Mouse (Mus musculus) CH12.LX (cell line): ENCODE measurements around the gene Fdps. TPM values are rescaled to one million over a fixed set of nuclear protein-coding genes. Genes with fewer than 3 reads are reported as not detected.

ENCODE experiments used
- DNase-seq: peaks from one replicate; pipeline ENCODE4 v3.0.0-alpha.2; 2013; ENCODE audit errors: extremely low read depth
- H3K27ac ChIP-seq: 2 replicates; pipeline ENCODE4 v1.5.1; 2012; ENCODE audit warnings: low read depth, mild to moderate bottlenecking, control low read depth, moderate library complexity; ENCODE audit not compliant: insufficient read depth
- H3K27me3 ChIP-seq: replicated peaks from 2 replicates; pipeline ENCODE3; 2012; ENCODE audit warnings: inconsistent platforms
- H3K36me3 ChIP-seq, 2 experiments: replicated peaks in 1 of 2; 2 replicates each; pipeline versions ENCODE3 to v1.6.1; 2012; ENCODE audit warnings: inconsistent platforms in 1 of 2, low read length in 1 of 2, mild to moderate bottlenecking in 1 of 2, mixed read lengths in 1 of 2, moderate library complexity in 1 of 2; ENCODE audit not compliant: control insufficient read depth in 1 of 2, insufficient read depth in 1 of 2
- H3K4me1 ChIP-seq, 2 experiments: 2 replicates each; pipeline ENCODE4 v1.6.1; 2012; ENCODE audit warnings: inconsistent platforms in 1 of 2, moderate library complexity in 1 of 2; ENCODE audit not compliant: insufficient read depth in 2 of 2, control insufficient read depth in 1 of 2
- H3K4me2 ChIP-seq: 2 replicates; pipeline ENCODE4 v1.6.1; 2012; ENCODE audit warnings: low read depth, mild to moderate bottlenecking, control low read depth; ENCODE audit not compliant: poor library complexity, insufficient read depth, severe bottlenecking
- H3K4me3 ChIP-seq, 3 experiments: fragments of 150-350 bp in 1 of 3; sonication (generic) in 1 of 3; replicated peaks in 1 of 3; 2 replicates each; pipeline versions ENCODE3 to v1.5.1; 2011 to 2012; ENCODE audit warnings: low read depth in 2 of 3, low read length in 2 of 3, mild to moderate bottlenecking in 2 of 3, moderate library complexity in 2 of 3, control low read depth in 1 of 3, improper control_type of control experiment in 1 of 3, inconsistent platforms in 1 of 3, mixed read lengths in 1 of 3; ENCODE audit not compliant: poor library complexity in 1 of 3
- H3K79me2 ChIP-seq: replicated peaks from 2 replicates; pipeline ENCODE4 v1.6.1; 2012; ENCODE audit warnings: mild to moderate bottlenecking, moderate library complexity; ENCODE audit not compliant: control insufficient read depth, poor library complexity, insufficient read depth, severe bottlenecking; ENCODE audit errors: extremely low read depth
- H3K9ac ChIP-seq: 2 replicates; pipeline ENCODE4 v1.6.1; 2012; ENCODE audit warnings: low read depth, mild to moderate bottlenecking, control low read depth, moderate library complexity; ENCODE audit not compliant: insufficient read depth
- H3K9me3 ChIP-seq: replicated peaks from 2 replicates; pipeline ENCODE3; 2012; ENCODE audit warnings: low read length, inconsistent platforms, mixed read lengths
- CHD1 ChIP-seq: IDR thresholded peaks from 2 replicates; pipeline ENCODE4 v1.6.1; 2012; ENCODE audit warnings: low read depth, low read length, improper control_type of control experiment, inconsistent platforms
- E2F4 ChIP-seq: IDR thresholded peaks from 2 replicates; pipeline ENCODE4 v1.6.1; 2011; ENCODE audit warnings: low read depth, low read length, improper control_type of control experiment; ENCODE audit not compliant: insufficient replicate concordance
- HCFC1 ChIP-seq: IDR thresholded peaks from 2 replicates; pipeline ENCODE4 v1.6.1; 2012; ENCODE audit warnings: low read depth, mild to moderate bottlenecking, inconsistent platforms, low read length, improper control_type of control experiment
- MAFK ChIP-seq: IDR thresholded peaks from 2 replicates; pipeline ENCODE4 v1.6.1; 2011; ENCODE audit warnings: low read length, improper control_type of control experiment; ENCODE audit not compliant: insufficient replicate concordance
- MAX ChIP-seq: IDR thresholded peaks from 2 replicates; pipeline ENCODE4 v1.6.1; 2011; ENCODE audit warnings: low read length, improper control_type of control experiment
- MXI1 ChIP-seq: IDR thresholded peaks from 2 replicates; pipeline ENCODE4 v1.6.1; 2011; ENCODE audit warnings: mild to moderate bottlenecking, low read depth, low read length, improper control_type of control experiment
- NRF1 ChIP-seq: IDR thresholded peaks from 2 replicates; pipeline ENCODE4 v1.6.1; 2014; ENCODE audit warnings: low read depth, mild to moderate bottlenecking, inconsistent platforms, low read length, improper control_type of control experiment, moderate library complexity
- PAX5 ChIP-seq: IDR thresholded peaks from 2 replicates; pipeline ENCODE4 v1.6.1; 2012; ENCODE audit warnings: low read length, inconsistent platforms, mixed read lengths
- RAD21 ChIP-seq: IDR thresholded peaks from 2 replicates; pipeline ENCODE4 v1.6.1; 2011; ENCODE audit warnings: low read depth, mild to moderate bottlenecking, low read length, improper control_type of control experiment, moderate library complexity
- TBP ChIP-seq: conservative IDR thresholded peaks from 2 replicates; pipeline ENCODE4 v1.6.1; 2011; ENCODE audit warnings: low read depth, low read length, improper control_type of control experiment
- UBTF ChIP-seq: IDR thresholded peaks from 2 replicates; pipeline ENCODE4 v1.6.1; 2012; ENCODE audit warnings: low read depth, mild to moderate bottlenecking, inconsistent platforms, low read length, improper control_type of control experiment, moderate library complexity
- USF1 ChIP-seq: IDR thresholded peaks from 2 replicates; pipeline ENCODE4 v1.6.1; 2014; ENCODE audit warnings: low read depth, mild to moderate bottlenecking, inconsistent platforms, low read length, improper control_type of control experiment
- dilution Hi-C: fragments of 300-500 bp; cut with MboI; formaldehyde crosslinking; loops from 2 replicates; pipeline ENCODE4 v1.14.3; 2020; ENCODE audit warnings: low sequenced_read_pairs; ENCODE audit not compliant: extremely low pct_unique_long_range_greater_than_20kb, extremely low pct_ligation_motif_present
- in situ Hi-C: fragments of 300-500 bp; cut with MboI; formaldehyde crosslinking; loops from 3 replicates; pipeline ENCODE4 v1.14.3; 2019; ENCODE audit warnings: low sequenced_read_pairs, low pct_ligation_motif_present, low pct_unique_long_range_greater_than_20kb, mixed read lengths
- polyA plus RNA-seq: library from polyadenylated mRNA; unstranded; fragments of >175 nt; gene quantifications from 2 replicates; pipeline ENCODE4 v1.2.1, GENCODE M21; 2012; ENCODE audit warnings: low read depth; ENCODE audit not compliant: insufficient read length
- total RNA-seq, 2 experiments: library from RNA; depleted of rRNA; stranded (reverse); fragments of 300-350 nt in 1 of 2; fragments of >200 nt in 1 of 2; gene quantifications; 2 replicates each; pipeline ENCODE4 v1.2.3; 2012 to 2014

Gene Fdps
- total and polyA plus RNA-seq, 3 experiments = 177 to 572 (median 243) TPM

DNA sequence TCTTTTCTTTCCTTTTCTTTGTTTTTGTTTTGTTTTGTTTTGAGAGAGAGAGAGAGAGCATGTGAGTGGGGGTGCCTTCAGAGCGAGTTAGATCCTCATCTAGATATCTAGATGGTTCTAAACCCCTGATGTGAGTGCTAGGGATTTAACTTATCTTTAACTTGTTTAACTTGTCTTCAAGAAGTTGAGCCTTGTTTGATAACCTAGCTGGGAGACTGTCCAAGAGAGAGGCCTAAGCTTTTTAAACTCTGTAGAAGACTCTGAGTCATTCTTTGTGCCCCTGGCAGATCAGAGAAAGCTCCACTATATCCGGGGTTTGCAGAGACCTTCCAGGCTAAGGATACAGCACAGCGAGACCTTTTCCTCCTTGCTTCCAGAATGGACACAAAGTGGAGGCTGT is 5.8 kb upstream of the Fdps start:
- H3K36me3 ChIP-seq = no peaks in the 10 kb centered on the region
- H3K27ac ChIP-seq = no peak overlapping the region
- H3K9ac ChIP-seq = no peak overlapping the region
- TF ChIP-seq UBTF (no peak), E2F4 (no peak), PAX5 (no peak), NRF1 (no peak)
- dilution Hi-C loops (no loop called here), in situ Hi-C loops (no loop called here)
- DNase-seq = no peak
- no peaks in the 10 kb centered on the region for H3K79me2 ChIP-seq
- H3K4me2 ChIP-seq = no peak overlapping the region
- H3K4me1 ChIP-seq = peaks cover 5 to 42% of the 10 kb centered on the region in 2 experiments; a peak in 3 of 4 replicates
- no peak overlapping the region for H3K4me3 ChIP-seq
- H3K9me3 ChIP-seq = peaks cover 4% of the 10 kb centered on the region
- H3K27me3 ChIP-seq = no peaks in the 10 kb centered on the region

DNA sequence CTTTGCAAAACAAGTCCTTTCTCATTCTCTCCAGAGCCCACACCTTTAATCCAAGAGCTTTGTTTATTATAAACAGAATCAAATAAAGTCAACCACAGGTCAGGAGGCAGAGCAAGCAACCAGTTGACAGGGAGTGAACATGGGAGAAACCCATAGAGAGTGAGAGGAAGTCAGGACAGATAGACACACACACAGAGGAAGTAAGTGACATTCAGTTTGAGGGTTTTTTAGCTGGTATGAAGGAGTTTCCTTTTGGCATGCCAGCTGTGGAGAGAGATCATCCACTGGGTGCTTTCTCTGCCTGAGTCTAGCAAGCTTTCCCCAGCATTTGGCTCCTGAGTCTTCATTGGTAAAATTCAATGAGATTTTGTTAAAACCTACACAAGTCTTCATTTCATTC is 5.1 kb upstream of the Fdps start:
- H3K9ac ChIP-seq = no peak overlapping the region
- DNase-seq = no peak
- TF ChIP-seq TBP (no peak), CHD1 (no peak), RAD21 (no peak), MXI1 (no peak), USF1 (no peak), PAX5 (no peak), MAX (no peak)
- no peaks in the 10 kb centered on the region for H3K36me3 ChIP-seq
- no peaks in the 10 kb centered on the region for H3K79me2 ChIP-seq
- peaks cover 5 to 46% of the 10 kb centered on the region in 2 experiments; a peak in 3 of 4 replicates for H3K4me1 ChIP-seq
- H3K4me2 ChIP-seq = no peak overlapping the region
- no peaks in the 10 kb centered on the region for H3K27me3 ChIP-seq
- H3K9me3 ChIP-seq = peaks cover 4% of the 10 kb centered on the region
- dilution Hi-C loops = no loop called here
- no peak overlapping the region for H3K4me3 ChIP-seq
- H3K27ac ChIP-seq = no peak overlapping the region
- in situ Hi-C loops = no loop called here

DNA sequence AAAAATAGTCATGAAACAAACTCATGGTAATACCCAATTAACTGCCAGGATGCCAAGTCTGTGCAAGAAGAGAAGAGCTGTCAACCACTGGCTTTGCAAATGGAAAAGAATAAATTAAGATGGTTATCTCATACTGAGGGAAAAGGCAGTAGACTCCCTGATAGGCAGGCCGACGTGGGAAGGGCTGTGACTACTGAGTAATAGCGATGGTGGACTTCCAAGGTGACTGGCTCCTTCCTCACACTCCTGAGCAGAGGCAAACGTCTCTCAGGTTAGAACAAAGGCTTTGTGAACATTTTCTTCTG is 1.5 kb upstream of the Fdps start:
- Histone ChIP-seq H3K27me3 (no peaks in the 10 kb centered on the region), H3K9me3 (peaks cover 2% of the 10 kb centered on the region), H3K36me3 (peaks cover 8 to 22% of the 10 kb centered on the region in 2 experiments), H3K79me2 (peaks cover 9% of the 10 kb centered on the region), H3K4me1 (peaks cover 9 to 60% of the 10 kb centered on the region in 2 experiments; a peak in 3 of 4 replicates), H3K9ac (no peak overlapping the region), H3K27ac (no peak overlapping the region), H3K4me3 (no peak overlapping the region), H3K4me2 (no peak overlapping the region)
- DNase-seq = no peak
- TF ChIP-seq HCFC1 (no peak), MAFK (no peak)
- dilution Hi-C loops (no loop called here), in situ Hi-C loops (no loop called here)
